ENCODE assay signal across 17 mouse cellular contexts in genomic region chr8:92515385-92515784, GRCm38 (mm10).
DNase-seq lines count a peak whose midpoint lies in the region; ATAC-seq and TF ChIP-seq lines count a peak whose summit lies in the region.
"Had no signal": no experiment of that assay in that cellular context is flagged by ENCODE, and none has a peak within 500 bp of the region (broad histone marks: within the 10 kb centered on the region; RNA-seq: fewer than 3 reads in every experiment).

No protein-coding gene starts in this region.

- H3K9me3 ChIP-seq in lung, postnatal 0 days (ENCODE audit: low read length), result no peaks in the 10 kb centered on the region
- H3K9me3 ChIP-seq: forebrain, embryonic 15.5 days had no signal

- H3K36me3 ChIP-seq in lung, postnatal 0 days (ENCODE audit: insufficient read depth, low read length), result no peaks in the 10 kb centered on the region
- H3K36me3 ChIP-seq: embryonic facial prominence, embryonic 10.5 days; embryonic facial prominence, embryonic 12.5 days; forebrain, embryonic 15.5 days had no signal

- H3K27me3 ChIP-seq in lung, postnatal 0 days (replicated peaks; ENCODE audit: insufficient read depth, low read length), result no peaks in the 10 kb centered on the region
- H3K27me3 ChIP-seq: embryonic facial prominence, embryonic 12.5 days; forebrain, embryonic 13.5 days; forebrain, embryonic 15.5 days had no signal

- H3K27ac ChIP-seq in lung, postnatal 0 days (ENCODE audit: low read length), result no peak overlapping the region
- H3K27ac ChIP-seq: embryonic facial prominence, embryonic 10.5 days; embryonic facial prominence, embryonic 12.5 days; forebrain, embryonic 13.5 days; forebrain, embryonic 15.5 days had no signal

- no peak overlapping the region for H3K4me3 ChIP-seq in lung, postnatal 0 days (ENCODE audit: low read depth, low read length)
- H3K4me3 ChIP-seq: embryonic facial prominence, embryonic 10.5 days; embryonic facial prominence, embryonic 12.5 days; forebrain, embryonic 13.5 days; forebrain, embryonic 15.5 days had no signal

- H3K4me1 ChIP-seq in lung, postnatal 0 days (ENCODE audit: insufficient read depth, low read depth, low read length), result no peaks in the 10 kb centered on the region
- H3K4me1 ChIP-seq: embryonic facial prominence, embryonic 10.5 days; embryonic facial prominence, embryonic 12.5 days; forebrain, embryonic 13.5 days; forebrain, embryonic 15.5 days had no signal

- DNase-seq in heart, postnatal 4 days, result peak; percentile 7
- no peak for DNase-seq in heart, postnatal 36 days
- peak; percentile 18 for DNase-seq in lung, postnatal 10 days
- no peak for DNase-seq in lung, postnatal 0 days (ENCODE audit: low spot score)
- no peak for DNase-seq in layer of hippocampus, adult 8-10 months (ENCODE audit: low spot score in 2 of 2)
- DNase-seq: adrenal gland, adult 2 months; adrenal gland, postnatal 10 days; adrenal gland, postnatal 25 days; cerebellum, adult 11-12 months; cerebellum, adult 2 months; cerebellum, adult 9-10 months; cerebellum, postnatal 25 days; forebrain, postnatal 0 days had no signal

- no peak for TF ChIP-seq CTCF in lung, postnatal 0 days (IDR thresholded peaks at IDR 0.05)

- WGBS in lung, postnatal 0 days, result 47% methylated on average over 2 of the region's 2 CpGs

- H3K4me2 ChIP-seq in lung, postnatal 0 days (replicated peaks; ENCODE audit: low read depth, low read length), result no peak overlapping the region
- H3K4me2 ChIP-seq: embryonic facial prominence, embryonic 12.5 days; forebrain, embryonic 13.5 days; forebrain, embryonic 15.5 days had no signal

- H3K9ac ChIP-seq in lung, postnatal 0 days (replicated peaks; ENCODE audit: low read depth), result no peak overlapping the region
- H3K9ac ChIP-seq: embryonic facial prominence, embryonic 12.5 days; forebrain, embryonic 13.5 days; forebrain, embryonic 15.5 days; forebrain, postnatal 0 days had no signal

- ATAC-seq in lung, postnatal 0 days, result no peak; the same call in 1 of the 2 replicates
- ATAC-seq: forebrain, embryonic 13.5 days; forebrain, embryonic 15.5 days; forebrain, postnatal 0 days had no signal

- intact Hi-C loops in heart, postnatal 36 days (cut with DNase I), result no loop called here

- no peak for TF ChIP-seq EP300 in lung, postnatal 0 days (IDR thresholded peaks at IDR 0.05)

Comparison
In these comparisons a context has a peak if more than half of its experiments do, and no peak if none do; other contexts are left out.
1. DNase-seq: peak in heart, postnatal 4 days (single experiment) and lung, postnatal 10 days (single experiment); none in heart, postnatal 36 days (0 of 2), lung, postnatal 0 days (single experiment) and layer of hippocampus, adult 8-10 months (0 of 2).